Mouse (Mus musculus): ENCODE measurements around the gene Gm19935.

DNA sequence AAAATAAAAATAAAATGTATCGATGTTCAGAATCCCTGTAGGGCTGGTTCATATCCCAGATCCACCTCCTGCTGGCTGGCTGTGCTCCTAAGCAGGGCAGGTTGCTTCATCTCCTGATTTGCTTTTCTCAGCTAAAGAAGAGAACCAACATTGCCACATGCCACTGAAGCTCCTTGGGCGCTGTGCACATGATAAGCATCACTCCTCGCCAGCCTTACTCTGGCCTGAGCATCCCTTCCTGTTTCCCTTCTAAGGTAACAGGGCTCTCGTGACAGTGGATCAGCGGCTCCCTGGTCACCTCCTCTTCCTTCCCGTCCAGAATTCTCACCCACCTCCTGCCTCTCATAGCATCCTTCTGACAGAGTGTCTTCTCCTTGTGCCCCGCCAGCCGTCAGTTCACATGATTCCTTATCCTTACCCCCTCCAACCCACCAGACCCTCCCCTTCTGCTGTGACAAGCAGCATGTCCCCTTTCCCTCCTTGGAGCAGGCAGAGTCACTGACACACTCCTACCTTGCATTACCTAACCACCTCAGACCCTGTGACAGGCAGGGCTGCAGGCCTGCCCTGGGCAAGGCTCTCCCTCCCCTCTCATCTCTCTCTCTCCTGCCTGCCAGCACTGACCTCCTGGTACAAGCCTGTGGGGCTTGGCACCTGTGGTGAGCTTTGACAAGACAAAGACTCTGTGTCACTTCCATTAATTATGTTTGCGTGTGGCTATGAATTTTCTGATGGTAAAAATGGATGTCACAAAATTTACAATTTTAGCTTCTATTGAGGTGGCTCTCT lies 27.2 kb upstream of the Gm19935 start:
- no peak for TF ChIP-seq MAFK (IDR thresholded peaks at IDR 0.05; ENCODE audit: insufficient replicate concordance, low read length)
- TF ChIP-seq CTCF (conservative IDR thresholded peaks at IDR 0.05 in 1 of 2, IDR thresholded peaks at IDR 0.05 in 1 of 2; ENCODE audit: low read depth in 2 of 2, low read length in 2 of 2) = no peak
- no peak for TF ChIP-seq ZC3H11A (IDR thresholded peaks at IDR 0.05; ENCODE audit: low read depth, low read length)
- no peak for TF ChIP-seq NRF1 (IDR thresholded peaks at IDR 0.05; ENCODE audit: low read depth, low read length)
- no peak for TF ChIP-seq HCFC1 (IDR thresholded peaks at IDR 0.05; ENCODE audit: low read depth, low read length)
- TF ChIP-seq ELF1 (IDR thresholded peaks at IDR 0.05; ENCODE audit: low read depth, low read length) = no peak
- TF ChIP-seq EP300 (IDR thresholded peaks at IDR 0.05; ENCODE audit: low read length) = no peak
- TF ChIP-seq POLR2AphosphoS2 (IDR thresholded peaks at IDR 0.05; ENCODE audit: low read depth, low read length) = no peak
- no peak for TF ChIP-seq GABPA (IDR thresholded peaks at IDR 0.05; ENCODE audit: insufficient replicate concordance, low read depth, low read length)
- TF ChIP-seq SIN3A (IDR thresholded peaks at IDR 0.05; ENCODE audit: low read length) = no peak
- TF ChIP-seq MAZ (IDR thresholded peaks at IDR 0.05; ENCODE audit: low read depth, low read length) = no peak
- TF ChIP-seq MAX (IDR thresholded peaks at IDR 0.05; ENCODE audit: low read length) = no peak
- TF ChIP-seq POLR2A (IDR thresholded peaks at IDR 0.05; ENCODE audit: low read depth, low read length) = no peak
